ENCODE assay signal across 8 mouse cellular contexts in the genomic region with DNA sequence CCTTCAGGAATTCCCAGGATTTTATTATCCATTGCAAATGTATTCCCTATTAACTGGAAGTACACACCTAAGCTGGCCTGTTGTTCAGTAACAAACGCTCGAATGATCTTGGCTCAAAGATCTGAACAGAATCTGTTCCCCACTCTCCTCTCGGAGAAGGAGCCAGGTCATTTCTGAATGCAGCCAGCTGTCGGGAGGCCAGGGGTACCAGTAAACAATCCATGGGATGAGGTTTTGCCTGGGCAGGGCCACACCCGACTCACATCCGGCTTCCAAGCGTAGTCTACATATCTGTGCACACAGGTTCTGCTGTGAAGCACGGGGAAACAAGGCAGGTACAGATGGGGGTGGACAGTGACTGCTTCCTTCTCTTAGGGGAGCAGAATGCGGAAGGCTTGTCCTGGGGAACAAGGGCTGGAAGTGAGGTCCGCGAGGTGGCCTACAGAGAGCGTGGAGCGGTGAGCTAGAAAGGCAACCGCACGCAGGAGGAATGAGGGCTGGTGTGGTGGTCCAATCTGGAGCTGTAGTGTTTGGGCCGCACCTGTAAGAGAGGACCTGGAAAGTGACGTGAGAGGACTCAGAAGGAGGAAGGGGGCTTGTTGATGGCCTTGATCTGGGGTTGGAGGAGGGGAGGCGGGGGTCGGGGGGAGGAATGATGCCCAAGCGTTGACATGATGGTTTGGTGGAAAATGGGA. TPM values are rescaled to one million over a fixed set of nuclear protein-coding genes. Genes with fewer than 3 reads are reported as not detected.
DNase-seq lines count a peak whose midpoint lies in the region; ATAC-seq lines count a peak whose summit lies in the region.

No protein-coding gene starts in this region.

- no peaks in the 10 kb centered on the region for H3K9me3 ChIP-seq in intestine, embryonic 15.5 days
- no peaks in the 10 kb centered on the region for H3K9me3 ChIP-seq in limb, embryonic 12.5 days
- no peaks in the 10 kb centered on the region for H3K9me3 ChIP-seq in midbrain, embryonic 11.5 days (ENCODE audit: control insufficient read depth, low read length)

- no peaks in the 10 kb centered on the region for H3K27me3 ChIP-seq in intestine, embryonic 15.5 days (replicated peaks)
- H3K27me3 ChIP-seq in limb, embryonic 12.5 days: peaks cover 8% of the 10 kb centered on the region
- peaks cover 3% of the 10 kb centered on the region; the same call in 1 of the 2 replicates for H3K27me3 ChIP-seq in midbrain, embryonic 11.5 days (ENCODE audit: control insufficient read depth, insufficient read depth, low read length)

- peak overlapping the region; percentile 88 for H3K27ac ChIP-seq in intestine, embryonic 15.5 days
- peak overlapping the region; percentile 73 for H3K27ac ChIP-seq in limb, embryonic 12.5 days
- peak overlapping the region; percentile 65; the same call in 1 of the 2 replicates for H3K27ac ChIP-seq in midbrain, embryonic 11.5 days (ENCODE audit: low read depth, low read length)

- peak overlapping the region; percentile 57 for H3K9ac ChIP-seq in intestine, embryonic 15.5 days
- peak overlapping the region; percentile 61 for H3K9ac ChIP-seq in limb, embryonic 12.5 days (replicated peaks)
- H3K9ac ChIP-seq in midbrain, embryonic 11.5 days (ENCODE audit: low read length): peak overlapping the region; percentile 67

- H3K4me1 ChIP-seq in intestine, embryonic 15.5 days (replicated peaks): peaks cover 14% of the 10 kb centered on the region
- peaks cover 17% of the 10 kb centered on the region for H3K4me1 ChIP-seq in limb, embryonic 12.5 days (replicated peaks)
- peaks cover 15% of the 10 kb centered on the region for H3K4me1 ChIP-seq in midbrain, embryonic 11.5 days (ENCODE audit: control insufficient read depth, insufficient read depth, low read length)

- peak overlapping the region; percentile 60 for H3K4me3 ChIP-seq in intestine, embryonic 15.5 days (replicated peaks)
- peak overlapping the region; percentile 46 for H3K4me3 ChIP-seq in limb, embryonic 12.5 days (replicated peaks)
- H3K4me3 ChIP-seq in midbrain, embryonic 11.5 days (ENCODE audit: low read depth, low read length): peak overlapping the region; percentile 60

- peak overlapping the region; percentile 82 for H3K4me2 ChIP-seq in intestine, embryonic 15.5 days (replicated peaks)
- peak overlapping the region; percentile 66 for H3K4me2 ChIP-seq in limb, embryonic 12.5 days
- H3K4me2 ChIP-seq in midbrain, embryonic 11.5 days: peak overlapping the region; percentile 87

- H3K36me3 ChIP-seq in intestine, embryonic 15.5 days: no peaks in the 10 kb centered on the region
- H3K36me3 ChIP-seq in limb, embryonic 12.5 days: no peaks in the 10 kb centered on the region
- no peaks in the 10 kb centered on the region for H3K36me3 ChIP-seq in midbrain, embryonic 11.5 days (ENCODE audit: control insufficient read depth, insufficient read depth, low read length)

- WGBS in intestine, embryonic 15.5 days: 2% methylated on average over 20 of the region's 20 CpGs
- 2% methylated on average over 20 of the region's 20 CpGs for WGBS in limb, embryonic 12.5 days
- WGBS in midbrain, embryonic 11.5 days: 3% methylated on average over 20 of the region's 20 CpGs

- DNase-seq in kidney, adult 11 months: peak; percentile 79
- DNase-seq in kidney, adult 18-20 months: no peak
- DNase-seq in cerebellum, postnatal 25 days: peak; percentile 72 to 85
- no peak for DNase-seq in midbrain, embryonic 11.5 days (ENCODE audit: low spot score, missing footprints)
- peak; percentile 33 to 47 for DNase-seq in spleen, postnatal 14 days (ENCODE audit: low spot score in 2 of 2)

- peak; percentile 21 for ATAC-seq in granulocyte monocyte progenitor cell, adult 5-6 weeks (replicated peaks; ENCODE audit: poor library complexity, severe bottlenecking)
- peak; percentile 50 for ATAC-seq in intestine, embryonic 15.5 days
- 0 out of 2 replicates have a peak, but pooled peaks have one; percentile 5 for ATAC-seq in limb, embryonic 12.5 days (ENCODE audit: insufficient number of reproducible peaks, insufficient read depth, low FRiP score, low TSS enrichment, low read depth)
- peak; percentile 9; the same call in 1 of the 2 replicates for ATAC-seq in midbrain, embryonic 11.5 days (ENCODE audit: low FRiP score)

RNA-seq across cellular contexts. Expression of a gene that starts 16.5 kb away (rescaled TPM):
- total RNA-seq in granulocyte monocyte progenitor cell, adult 5-6 weeks (2014; fragmentation: Nextera tagmentation): 126 and 139 TPM in 2 replicates
- 236 and 280 TPM in 2 replicates for total RNA-seq in granulocyte monocyte progenitor cell, adult 5-6 weeks (2017)
- polyA plus RNA-seq in intestine, embryonic 15.5 days (2015; fragmentation: Nextera tagmentation; extraction: Ambion mirVana): 875 and 888 TPM in 2 replicates
- 1,024 and 1,053 TPM in 2 replicates for polyA plus RNA-seq in limb, embryonic 12.5 days (2016; fragmentation: Nextera tagmentation; extraction: Ambion mirVana)
- 1,030 and 1,101 TPM in 2 replicates for polyA plus RNA-seq in midbrain, embryonic 11.5 days (2014; fragmentation: Nextera tagmentation; extraction: Ambion mirVana)

RNA-seq across cellular contexts. Expression of a gene that starts 17.3 kb away (rescaled TPM):
- total RNA-seq in granulocyte monocyte progenitor cell, adult 5-6 weeks (2014; fragmentation: Nextera tagmentation): 0.96 TPM in 1 of 2 replicates, not detected in the other
- total RNA-seq in granulocyte monocyte progenitor cell, adult 5-6 weeks (2017): 0.26 TPM in 1 of 2 replicates, not detected in the other
- polyA plus RNA-seq in intestine, embryonic 15.5 days (2015; fragmentation: Nextera tagmentation; extraction: Ambion mirVana): 0.23 and 0.40 TPM in 2 replicates
- polyA plus RNA-seq in limb, embryonic 12.5 days (2016; fragmentation: Nextera tagmentation; extraction: Ambion mirVana): 0.39 and 0.46 TPM in 2 replicates
- 0.12 and 0.29 TPM in 2 replicates for polyA plus RNA-seq in midbrain, embryonic 11.5 days (2014; fragmentation: Nextera tagmentation; extraction: Ambion mirVana)

RNA-seq across cellular contexts. Expression of a gene that starts 27.5 kb away (rescaled TPM):
- 16.8 and 25.8 TPM in 2 replicates for total RNA-seq in granulocyte monocyte progenitor cell, adult 5-6 weeks (2014; fragmentation: Nextera tagmentation)
- 53.0 and 56.7 TPM in 2 replicates for total RNA-seq in granulocyte monocyte progenitor cell, adult 5-6 weeks (2017)
- polyA plus RNA-seq in intestine, embryonic 15.5 days (2015; fragmentation: Nextera tagmentation; extraction: Ambion mirVana): 10.7 and 11.3 TPM in 2 replicates
- polyA plus RNA-seq in limb, embryonic 12.5 days (2016; fragmentation: Nextera tagmentation; extraction: Ambion mirVana): 16.1 and 16.5 TPM in 2 replicates
- 9.2 and 9.9 TPM in 2 replicates for polyA plus RNA-seq in midbrain, embryonic 11.5 days (2014; fragmentation: Nextera tagmentation; extraction: Ambion mirVana)

RNA-seq across cellular contexts. Expression of a gene that starts 34.9 kb away (rescaled TPM):
- total RNA-seq in granulocyte monocyte progenitor cell, adult 5-6 weeks (2014; fragmentation: Nextera tagmentation): 43.5 and 68.5 TPM in 2 replicates
- total RNA-seq in granulocyte monocyte progenitor cell, adult 5-6 weeks (2017): 24.4 and 25.4 TPM in 2 replicates
- polyA plus RNA-seq in intestine, embryonic 15.5 days (2015; fragmentation: Nextera tagmentation; extraction: Ambion mirVana): 59.6 and 60.4 TPM in 2 replicates
- polyA plus RNA-seq in limb, embryonic 12.5 days (2016; fragmentation: Nextera tagmentation; extraction: Ambion mirVana): 40.3 and 40.7 TPM in 2 replicates
- 28.4 and 29.4 TPM in 2 replicates for polyA plus RNA-seq in midbrain, embryonic 11.5 days (2014; fragmentation: Nextera tagmentation; extraction: Ambion mirVana)

Comparison
In these comparisons a context has a peak if more than half of its experiments do, and no peak if none do; other contexts are left out.
1. DNase-seq: peak in kidney, adult 11 months (single experiment), cerebellum, postnatal 25 days (2 of 2) and spleen, postnatal 14 days (2 of 2); none in kidney, adult 18-20 months (single experiment) and midbrain, embryonic 11.5 days (single experiment).
2. Peak in every context shown above with its lines, with median percentiles within 50 percentile points of each other: ATAC-seq, H3K27ac ChIP-seq, H3K4me2 ChIP-seq, H3K4me3 ChIP-seq and H3K9ac ChIP-seq.